Mouse (Mus musculus) left cerebral cortex, postnatal 36 days (tissue): Measurements from ENCODE around the gene D7Ertd443e. TPM values are rescaled to one million over a fixed set of nuclear protein-coding genes. Genes with fewer than 3 reads are reported as not detected.

Experiments
- DNase-seq, 2 experiments: peaks; one replicate each; pipeline ENCODE4 v3.0.0; 2021 to 2022; ENCODE audit warnings: low spot score in 2 of 2, mixed read lengths in 1 of 2
- intact Hi-C: fragments of 180-260 bp; cut with DNase I; formaldehyde crosslinking; loops from one replicate; pipeline ENCODE4 v1.15.1; 2025
- total RNA-seq, 2 experiments: library from RNA; stranded (reverse); gene quantifications; 2 replicates each; pipeline ENCODE4 v1.2.3; 2021

D7Ertd443e gene
- total RNA-seq, 2 experiments from 2014 or later: 2.9 TPM

GRCm38 (mm10) chr7:134231378-134232346, 153.8 kb downstream of the D7Ertd443e start, which contains the start of gene Adam12:
Adam12 (minus strand) TSS chr7:134232146.
- DNase-seq: no peak
- intact Hi-C loops: no loop called here

GRCm38 (mm10) chr7:134230708-134231107, 154.8 kb downstream of the D7Ertd443e start:
- intact Hi-C loops: no loop called here
- no peak for DNase-seq

DNA sequence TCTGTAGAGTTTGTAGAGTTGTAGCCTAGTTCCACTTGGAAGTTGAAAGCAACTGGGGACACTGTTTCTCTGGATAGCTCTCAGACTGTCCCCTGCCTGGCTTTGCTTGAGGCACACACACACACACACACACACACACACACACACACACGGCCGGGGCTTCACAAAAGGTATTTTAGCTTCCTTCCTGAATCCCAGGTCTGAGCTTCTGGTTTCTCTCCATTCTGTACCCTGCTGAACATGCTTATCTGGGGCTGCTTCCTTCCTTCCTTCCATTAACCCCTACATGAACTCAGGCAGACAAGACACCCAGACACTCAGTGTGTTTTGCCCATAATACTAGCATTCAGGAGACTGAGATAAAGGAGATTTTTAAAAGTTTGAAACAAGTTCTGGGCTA, 155.6 kb downstream of the D7Ertd443e start:
- no peak for DNase-seq
- intact Hi-C loops: loop anchor here (10.0 kb wide), 1 partner anchor 205 kb away; no protein-coding TSS in a partner anchor

- DNase-seq: no peak
- intact Hi-C loops: loop anchor here (10.0 kb wide), 1 partner anchor 203 kb away; no protein-coding TSS in a partner anchor
Observed at GRCm38 (mm10) chr7:134227773-134228455, 157.5 kb downstream of the D7Ertd443e start.

GRCm38 (mm10) chr7:134227101-134227500, 158.4 kb downstream of the D7Ertd443e start:
- intact Hi-C loops: loop anchor here (10.0 kb wide), 1 partner anchor 202 kb away; no protein-coding TSS in a partner anchor
- DNase-seq: no peak

DNA sequence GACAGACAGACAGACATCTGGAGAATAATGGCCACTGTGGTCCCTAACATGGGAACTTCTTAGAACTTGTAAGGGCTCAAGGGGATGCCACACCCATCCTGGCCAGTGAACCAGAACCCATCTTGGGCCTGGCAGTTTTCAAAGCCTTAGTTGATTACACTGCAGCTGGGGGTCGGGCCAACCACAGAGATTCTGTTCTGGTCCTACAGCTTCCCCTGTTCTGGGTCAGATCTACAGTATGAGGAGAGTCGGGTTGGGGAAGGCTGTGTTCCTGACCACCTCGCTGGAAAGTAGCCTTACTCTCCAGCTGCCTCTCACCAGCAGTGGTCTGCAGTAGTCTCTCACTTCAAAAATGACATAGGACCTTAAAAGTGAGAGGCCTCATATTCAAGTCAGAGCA, 159.2 kb downstream of the D7Ertd443e start:
- intact Hi-C loops: loop anchor here (10.0 kb wide), 1 partner anchor 201 kb away; no protein-coding TSS in a partner anchor
- DNase-seq: no peak

DNA sequence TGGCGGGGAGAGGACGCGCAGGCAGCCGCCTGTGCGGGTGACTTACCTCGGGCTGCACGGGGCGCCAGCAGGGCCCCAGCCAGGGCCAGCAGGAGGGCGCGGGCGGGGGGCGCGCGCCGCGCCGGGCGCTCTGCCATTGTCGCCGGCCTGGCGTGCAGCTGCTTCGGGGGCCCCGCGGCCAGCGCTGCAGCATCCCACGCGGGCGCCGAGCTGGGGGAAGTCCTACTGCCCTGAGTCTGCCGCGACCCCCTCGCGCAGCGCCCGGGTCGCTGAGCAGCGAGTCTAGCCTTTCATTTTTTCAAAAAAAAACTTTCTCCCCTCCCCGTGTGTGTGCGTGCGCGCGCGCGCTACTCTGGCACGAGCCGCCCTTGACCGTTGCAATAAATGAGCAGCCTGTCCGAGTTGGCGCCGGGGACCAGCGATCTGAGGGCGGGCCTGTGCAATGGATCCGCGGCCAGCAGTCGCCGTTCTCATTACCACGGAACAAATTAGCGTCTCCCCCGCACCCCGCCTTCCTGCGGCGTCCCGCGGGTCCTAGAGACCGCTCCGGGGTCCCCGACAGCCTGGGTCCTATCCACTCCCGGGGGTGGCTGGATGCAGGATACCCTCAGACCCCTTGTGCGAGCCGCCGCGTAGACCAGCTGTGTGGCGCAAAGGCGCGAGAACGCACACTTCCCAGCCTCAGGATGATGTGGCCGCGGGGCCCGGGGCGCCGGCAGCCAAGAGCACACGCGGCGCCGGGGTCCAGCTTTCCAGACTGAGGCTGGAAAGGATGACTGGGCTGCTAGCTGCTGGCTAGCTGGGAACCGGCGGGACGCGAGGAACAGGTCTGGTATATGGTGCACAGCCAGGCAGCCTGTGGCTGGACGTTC, 160.5 kb downstream of the D7Ertd443e start:
- peak; percentile 48 to 54 for DNase-seq
- intact Hi-C loops: loop anchor here (2.0 to 10.0 kb wide), 3 partner anchors 122 to 368 kb away; no protein-coding TSS in a partner anchor

- intact Hi-C loops: loop anchor here (2.0 to 10.0 kb wide), 3 partner anchors 123 to 368 kb away; no protein-coding TSS in a partner anchor
- DNase-seq: no peak
Observed at GRCm38 (mm10) chr7:134224421-134224740, 161.1 kb downstream of the D7Ertd443e start.

DNA sequence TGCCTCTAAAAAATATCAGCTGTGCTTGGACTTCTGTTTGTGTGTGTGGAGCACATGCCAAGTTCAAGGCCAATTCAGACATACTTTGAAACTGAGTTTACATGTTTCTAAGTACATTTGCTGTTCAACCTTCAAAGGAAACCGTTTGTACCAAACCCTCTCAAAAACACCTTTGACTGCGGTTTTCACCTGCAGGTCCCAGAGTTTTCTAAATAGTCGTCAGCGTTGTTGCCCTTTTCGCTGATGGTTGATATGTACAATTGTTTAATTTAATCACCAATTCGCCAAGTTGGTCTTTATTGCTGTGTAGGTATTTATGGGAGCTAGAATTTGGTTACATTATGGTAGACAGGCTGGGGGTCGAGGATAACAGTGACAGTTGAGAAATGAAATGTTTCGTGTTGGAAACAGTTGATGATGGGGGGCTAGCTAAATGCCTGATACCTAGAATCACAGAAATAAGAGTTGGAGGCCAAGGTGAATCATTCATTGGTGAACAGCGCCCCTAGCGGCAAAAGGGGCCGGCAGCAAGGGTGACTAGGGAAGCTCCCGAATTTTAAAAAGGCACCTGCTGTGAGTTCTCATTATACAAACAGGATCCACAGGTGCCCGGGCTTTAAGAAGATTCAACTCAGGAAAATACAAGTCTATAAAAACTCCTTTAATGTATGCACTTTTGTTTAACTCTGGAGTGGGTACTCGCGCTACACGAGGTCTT, 161.9 kb downstream of the D7Ertd443e start:
- intact Hi-C loops: loop anchor here (2.0 to 10.0 kb wide), 4 partner anchors 124 to 367 kb away; no protein-coding TSS in a partner anchor
- peak; percentile 78 to 81 for DNase-seq

Other genes with a start within 250 kb of the D7Ertd443e start
- 1 to 10 TPM; 4.0 to 7.6 TPM for gene Adam12, start 153.5 kb downstream of the D7Ertd443e start, total RNA-seq